Mouse (Mus musculus) neural tube, embryonic 14.5 days (tissue): ENCODE results near the gene Rassf10. TPM values are rescaled to one million over a fixed set of nuclear protein-coding genes. Genes with fewer than 3 reads are reported as not detected.

Experiments used
- ATAC-seq: fragments of 200-750 bp; cut with Nextera tagmentation; 2 replicates; pipeline ENCODE4 v1.8.0; 2017; ENCODE audit warnings: low read depth, mild to moderate bottlenecking, moderate TSS enrichment, moderate library complexity
- H3K27ac ChIP-seq: fragments of 300-500 bp; sonication (generic); 2 replicates; pipeline ENCODE4 v1.5.1; 2014; ENCODE audit warnings: low read depth, mild to moderate bottlenecking, control low read depth, low read length, moderate library complexity, mixed read lengths
- H3K27me3 ChIP-seq: fragments of 300-500 bp; sonication (generic); 2 replicates; pipeline ENCODE4 v1.6.1; 2014; ENCODE audit warnings: low read length; ENCODE audit not compliant: control insufficient read depth, insufficient read depth
- H3K36me3 ChIP-seq: fragments of 300-500 bp; sonication (generic); 2 replicates; pipeline ENCODE4 v1.6.1; 2014; ENCODE audit warnings: low read length, mixed read lengths; ENCODE audit not compliant: control insufficient read depth, insufficient read depth
- H3K4me1 ChIP-seq: fragments of 300-500 bp; sonication (generic); 2 replicates; pipeline ENCODE4 v1.6.1; 2014; ENCODE audit warnings: low read length; ENCODE audit not compliant: control insufficient read depth, insufficient read depth
- H3K4me2 ChIP-seq: fragments of 300-500 bp; sonication (generic); 2 replicates; pipeline ENCODE4 v1.6.1; 2014; ENCODE audit warnings: mild to moderate bottlenecking, low read depth, low read length, control low read depth
- H3K4me3 ChIP-seq: fragments of 300-500 bp; sonication (generic); 2 replicates; pipeline ENCODE4 v1.5.1; 2014; ENCODE audit warnings: low read depth, low read length, control low read depth, mixed read lengths
- H3K9ac ChIP-seq: fragments of 300-500 bp; sonication (generic); replicated peaks from 2 replicates; pipeline ENCODE4 v1.6.1; 2014; ENCODE audit warnings: low read depth, mild to moderate bottlenecking, control low read depth, low read length, mixed read lengths
- H3K9me3 ChIP-seq: fragments of 300-500 bp; sonication (generic); 2 replicates; pipeline ENCODE4 v1.6.1; 2016; ENCODE audit warnings: low read length; ENCODE audit not compliant: control insufficient read depth
- WGBS: fragments of 180-500 bp; shearing (Covaris S2); extraction: QIAGEN DNeasy Blood & Tissue Kit; methylation state at CpG from one replicate; pipeline ENCODE4 v1.1.7; 2014; 5-methylcytosine and 5-hydroxymethylcytosine counted together
- polyA plus RNA-seq: library from polyadenylated mRNA; unstranded; fragments of >200 nt; fragmentation: Nextera tagmentation; extraction: Ambion mirVana; gene quantifications from 2 replicates; pipeline ENCODE4 v1.2.1, GENCODE M21; 2014

The Rassf10 gene
- polyA plus RNA-seq: 2.5 and 4.1 TPM in 2 replicates

DNA sequence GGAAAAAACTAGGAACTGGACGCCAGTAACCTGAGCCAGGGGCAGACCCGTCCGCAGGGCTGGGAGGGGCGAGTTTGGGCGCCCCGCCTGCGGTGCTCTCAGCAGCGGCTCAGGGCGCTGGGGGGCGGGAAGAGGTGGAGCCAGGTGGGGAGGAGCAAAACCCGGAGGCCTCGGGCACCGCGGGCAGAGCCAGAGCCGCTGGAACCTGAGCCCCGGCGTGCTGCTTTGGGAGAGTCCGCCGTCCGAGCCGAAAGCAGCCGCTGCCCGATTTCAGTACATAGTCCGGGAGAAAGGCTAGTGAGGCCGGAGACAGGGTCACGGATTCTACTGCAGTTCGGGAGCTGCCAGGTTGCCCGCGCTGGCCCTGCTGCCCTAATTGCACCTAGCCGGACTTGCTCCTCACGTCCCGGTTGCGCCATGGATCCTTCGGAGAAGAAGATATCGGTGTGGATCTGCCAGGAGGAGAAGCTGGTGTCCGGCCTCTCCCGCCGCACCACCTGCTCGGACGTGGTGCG is at the start of gene Rassf10:
Gene Rassf10, plus strand, starts transcription at position 186 of the 515 bp plus-strand sequence.
- Histone ChIP-seq H3K27ac (0 out of 2 replicates have a peak within 1 kb of the TSS, but pooled peaks have one; percentile 5), H3K4me3 (peak within 1 kb of the TSS; percentile 44), H3K9ac (peak within 1 kb of the TSS; percentile 37), H3K4me2 (peak within 1 kb of the TSS; percentile 79), H3K27me3 (peaks cover 23% of the 10 kb centered on the region), H3K9me3 (no peaks in the 10 kb centered on the region), H3K4me1 (no peaks in the 10 kb centered on the region), H3K36me3 (no peaks in the 10 kb centered on the region)
- WGBS: under 1% methylated on average over 41 of the region's 41 CpGs
- peak; percentile 69 for ATAC-seq

DNA sequence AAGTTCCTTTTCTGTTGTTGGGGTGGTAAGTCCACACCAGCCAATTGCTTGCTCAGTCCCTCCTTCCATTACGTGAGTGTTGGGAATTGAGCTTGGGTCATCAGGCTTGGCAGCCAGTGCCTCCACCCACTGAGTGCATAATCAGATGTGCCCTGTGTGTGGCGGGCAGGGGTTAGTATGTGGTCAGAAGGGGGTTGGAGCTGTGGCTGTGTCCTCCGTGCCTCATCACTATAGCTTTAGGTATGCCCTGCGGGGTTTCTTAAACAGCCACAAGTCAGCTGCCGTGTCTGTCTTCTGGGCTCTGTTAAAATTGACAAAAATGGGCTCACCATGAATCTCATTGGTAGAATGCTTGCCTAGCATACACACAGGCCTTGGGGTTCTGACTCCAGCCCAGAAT is 46.9 kb upstream of the Rassf10 start:
- no peaks in the 10 kb centered on the region for H3K9me3 ChIP-seq
- 76% methylated on average over 5 of the region's 5 CpGs for WGBS
- no peak overlapping the region for H3K4me3 ChIP-seq
- H3K9ac ChIP-seq: no peak overlapping the region
- H3K27me3 ChIP-seq: no peaks in the 10 kb centered on the region
- no peak for ATAC-seq
- H3K27ac ChIP-seq: no peak overlapping the region
- H3K36me3 ChIP-seq: no peaks in the 10 kb centered on the region
- no peak overlapping the region for H3K4me2 ChIP-seq
- H3K4me1 ChIP-seq: no peaks in the 10 kb centered on the region

DNA sequence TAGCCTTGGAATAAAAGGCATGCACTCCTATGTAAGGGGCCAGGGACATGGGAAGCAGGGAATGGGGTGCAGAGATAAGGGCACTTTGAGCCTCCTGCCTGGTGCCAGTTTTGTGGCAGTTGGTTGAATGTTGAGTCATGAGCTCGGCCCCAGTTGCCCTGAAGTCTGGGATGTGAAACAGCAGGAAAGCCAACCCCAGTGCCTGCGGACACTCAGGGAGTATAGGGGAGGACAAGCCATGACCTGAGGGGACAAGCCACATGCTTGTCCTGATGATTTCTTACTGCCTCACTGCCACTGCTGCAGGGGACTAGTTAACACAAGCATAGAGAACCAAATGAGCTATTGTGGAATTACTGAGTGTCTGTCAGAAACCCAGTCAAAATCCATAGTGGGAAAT is 46.3 kb upstream of the Rassf10 start:
- Histone ChIP-seq H3K4me1 (no peaks in the 10 kb centered on the region), H3K27ac (no peak overlapping the region), H3K9ac (no peak overlapping the region), H3K4me2 (no peak overlapping the region), H3K4me3 (no peak overlapping the region), H3K27me3 (no peaks in the 10 kb centered on the region), H3K9me3 (no peaks in the 10 kb centered on the region), H3K36me3 (no peaks in the 10 kb centered on the region)
- WGBS: 55% methylated on average over 2 of the region's 2 CpGs
- no peak for ATAC-seq

DNA sequence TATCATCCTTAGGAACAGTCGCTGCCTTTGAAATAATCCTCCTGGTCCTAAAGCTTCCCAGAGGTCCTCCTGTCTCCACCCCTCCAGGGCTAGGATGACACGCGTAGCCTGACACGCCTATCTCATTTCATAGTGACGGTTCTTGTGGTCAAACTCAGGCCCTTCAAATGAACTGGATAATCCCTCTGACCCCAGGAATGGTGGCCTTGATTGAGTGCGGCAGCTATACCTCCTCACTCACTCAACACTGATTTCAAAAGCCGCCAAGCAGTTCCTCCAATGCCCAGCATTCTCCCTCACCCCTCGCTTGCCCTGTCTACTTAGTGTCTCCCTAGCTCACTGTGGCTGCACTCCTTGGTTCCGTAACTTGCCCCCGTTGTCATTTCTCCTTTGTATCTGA is 44.6 kb upstream of the Rassf10 start:
- Histone ChIP-seq H3K4me2 (no peak overlapping the region), H3K9me3 (no peaks in the 10 kb centered on the region), H3K27me3 (no peaks in the 10 kb centered on the region), H3K27ac (no peak overlapping the region), H3K4me3 (no peak overlapping the region), H3K36me3 (no peaks in the 10 kb centered on the region), H3K9ac (no peak overlapping the region), H3K4me1 (no peaks in the 10 kb centered on the region)
- 91% methylated on average over 10 of the region's 10 CpGs for WGBS
- ATAC-seq: no peak

DNA sequence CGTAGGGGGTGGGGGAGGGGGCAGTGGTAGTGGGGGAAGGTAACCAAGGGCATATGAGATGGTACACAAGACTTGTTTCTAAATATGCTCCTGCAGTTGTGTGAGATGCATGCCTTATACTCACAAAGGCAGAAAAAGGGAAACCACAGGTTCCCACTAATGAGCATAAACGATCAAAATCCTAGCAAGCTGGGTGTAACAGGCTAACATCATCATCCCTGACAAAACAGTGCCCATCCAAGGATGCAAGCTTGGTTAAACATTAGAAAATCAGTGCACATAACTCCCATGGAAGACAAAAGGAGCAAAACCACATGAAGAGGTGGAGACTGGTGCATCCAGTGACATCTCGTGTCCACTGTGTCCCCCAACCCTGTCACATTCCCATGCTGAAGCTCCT is 40.8 kb upstream of the Rassf10 start:
- Histone ChIP-seq H3K27me3 (no peaks in the 10 kb centered on the region), H3K4me2 (no peak overlapping the region), H3K9ac (no peak overlapping the region), H3K4me3 (no peak overlapping the region), H3K27ac (no peak overlapping the region), H3K9me3 (no peaks in the 10 kb centered on the region), H3K36me3 (no peaks in the 10 kb centered on the region), H3K4me1 (0 out of 2 replicates have a peak, but pooled peaks cover 3% of the 10 kb centered on the region)
- 90% methylated on average over 3 of the region's 3 CpGs for WGBS
- ATAC-seq: no peak

DNA sequence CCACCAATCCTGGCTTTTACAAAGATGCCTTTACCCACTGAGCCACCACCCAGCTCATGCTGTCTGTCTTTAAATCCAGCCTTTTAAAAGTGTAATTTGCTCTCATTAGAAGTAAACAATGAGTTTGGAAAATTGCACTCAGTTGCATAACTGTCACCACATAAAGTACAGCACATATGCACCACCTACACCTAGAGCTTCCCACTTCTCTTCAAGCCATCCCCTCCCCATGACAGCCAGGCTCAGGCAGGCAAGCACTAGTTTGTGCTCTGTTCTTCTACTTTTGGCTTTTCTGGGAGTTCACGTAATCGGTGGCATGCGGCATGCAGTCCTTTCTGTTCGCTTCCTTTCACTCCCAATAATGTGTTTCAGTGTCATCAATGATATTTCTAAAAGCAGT is 38.2 kb upstream of the Rassf10 start:
- 0 out of 2 replicates have a peak, but pooled peaks cover 3% of the 10 kb centered on the region for H3K4me1 ChIP-seq
- H3K9me3 ChIP-seq: no peaks in the 10 kb centered on the region
- no peak for ATAC-seq
- H3K4me2 ChIP-seq: no peak overlapping the region
- H3K27ac ChIP-seq: no peak overlapping the region
- H3K27me3 ChIP-seq: no peaks in the 10 kb centered on the region
- H3K36me3 ChIP-seq: no peaks in the 10 kb centered on the region
- no peak overlapping the region for H3K4me3 ChIP-seq
- H3K9ac ChIP-seq: no peak overlapping the region
- WGBS: 82% methylated on average over 4 of the region's 4 CpGs

DNA sequence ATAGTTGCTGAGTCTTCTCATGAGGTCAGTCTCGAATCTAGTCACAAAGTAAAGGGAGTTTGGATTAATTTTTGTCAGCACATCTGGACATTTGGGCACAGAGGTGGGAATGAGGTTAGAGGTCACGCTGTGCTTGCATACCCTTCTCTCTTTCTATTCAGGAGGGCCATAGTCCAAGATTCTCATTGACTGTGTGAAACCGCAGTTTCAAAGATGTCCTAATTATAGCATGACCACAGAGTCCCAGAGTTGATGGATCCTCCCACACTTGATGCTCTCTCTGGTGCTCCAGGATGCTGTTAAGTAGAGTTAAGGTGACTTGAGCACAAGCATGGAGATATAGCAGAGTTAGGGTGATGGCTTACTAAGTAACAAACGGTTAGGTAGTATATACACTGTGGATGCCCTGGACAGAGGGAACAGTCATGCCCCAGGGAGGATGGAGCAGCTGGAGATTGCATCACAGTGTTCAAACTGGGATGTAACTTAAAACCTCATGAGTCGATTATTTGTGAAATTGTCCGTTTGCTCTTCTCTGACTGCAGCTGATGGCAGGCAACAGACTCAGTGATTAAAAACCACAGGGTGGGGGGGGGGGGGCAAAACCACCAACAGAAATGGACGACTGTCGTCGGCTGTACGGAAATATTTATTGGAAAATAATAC is 36.0 kb upstream of the Rassf10 start:
- H3K9me3 ChIP-seq: no peaks in the 10 kb centered on the region
- no peak overlapping the region for H3K4me3 ChIP-seq
- no peak overlapping the region for H3K4me2 ChIP-seq
- H3K9ac ChIP-seq: no peak overlapping the region
- no peaks in the 10 kb centered on the region for H3K36me3 ChIP-seq
- 0 out of 2 replicates have a peak, but pooled peaks cover 3% of the 10 kb centered on the region for H3K4me1 ChIP-seq
- ATAC-seq: no peak
- WGBS: 43% methylated on average over 10 of the region's 10 CpGs
- no peak overlapping the region for H3K27ac ChIP-seq
- no peaks in the 10 kb centered on the region for H3K27me3 ChIP-seq

DNA sequence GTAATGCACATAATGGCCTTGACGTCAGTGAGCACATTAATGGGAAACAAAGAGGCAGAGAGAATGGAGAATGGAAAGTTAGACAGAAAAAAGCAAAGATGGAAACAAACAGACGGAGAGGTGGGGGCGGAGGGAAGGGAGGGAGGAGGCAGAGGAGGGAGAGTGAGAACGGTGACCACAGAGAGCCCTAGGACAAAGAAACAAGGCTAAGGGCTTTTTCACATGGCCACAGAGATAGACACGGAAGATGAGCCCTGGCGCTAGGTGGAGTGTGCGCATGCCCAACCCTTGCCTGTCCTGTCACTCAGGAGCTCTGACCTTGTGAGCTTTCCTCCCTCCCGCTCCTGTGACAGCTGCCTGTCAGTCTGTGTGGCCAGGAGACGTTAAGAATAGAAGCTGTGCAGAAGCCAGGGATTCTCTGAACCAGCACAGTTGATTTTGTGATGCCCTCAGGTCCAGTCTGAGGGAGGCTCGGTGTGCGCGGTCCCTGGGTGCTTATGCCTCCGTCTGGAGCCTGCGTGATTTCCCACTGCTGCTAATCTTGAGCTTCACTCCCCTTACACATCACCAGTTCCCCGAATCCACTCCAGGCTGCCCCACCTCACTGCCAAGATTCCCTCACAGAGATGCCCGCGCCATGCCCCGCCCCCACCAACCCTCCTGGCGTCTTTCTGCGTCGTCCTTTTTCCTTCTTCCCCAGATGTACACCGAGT is 35.3 kb upstream of the Rassf10 start:
- Histone ChIP-seq H3K4me2 (no peak overlapping the region), H3K27me3 (no peaks in the 10 kb centered on the region), H3K9ac (no peak overlapping the region), H3K4me1 (0 out of 2 replicates have a peak, but pooled peaks cover 3% of the 10 kb centered on the region), H3K36me3 (no peaks in the 10 kb centered on the region), H3K4me3 (no peak overlapping the region), H3K27ac (no peak overlapping the region), H3K9me3 (no peaks in the 10 kb centered on the region)
- ATAC-seq: peak; percentile 28; the same call in 1 of the 2 replicates
- WGBS: 55% methylated on average over 22 of the region's 22 CpGs

DNA sequence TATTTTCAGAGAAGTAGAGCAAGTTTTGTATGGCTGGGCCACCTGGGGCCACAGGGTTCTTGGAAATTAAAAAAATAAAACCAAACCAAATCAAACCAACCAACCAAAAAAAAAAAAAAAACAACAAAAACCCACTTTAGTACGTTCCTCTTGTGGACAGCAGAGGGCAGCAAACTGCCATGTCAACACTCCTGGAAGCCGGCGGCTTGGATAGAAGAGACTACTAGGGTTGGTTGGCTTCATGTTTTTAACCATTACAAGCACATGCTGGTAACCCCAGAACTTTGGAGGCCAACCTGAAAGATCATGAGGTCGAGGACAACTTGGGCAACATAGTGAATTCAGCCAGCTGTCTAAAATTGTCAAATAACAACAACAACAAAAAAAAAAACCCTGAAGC is 33.9 kb upstream of the Rassf10 start:
- H3K27ac ChIP-seq: no peak overlapping the region
- no peak overlapping the region for H3K4me2 ChIP-seq
- ATAC-seq: no peak
- 0 out of 2 replicates have a peak, but pooled peaks cover 3% of the 10 kb centered on the region for H3K4me1 ChIP-seq
- no peaks in the 10 kb centered on the region for H3K27me3 ChIP-seq
- H3K9me3 ChIP-seq: no peaks in the 10 kb centered on the region
- H3K36me3 ChIP-seq: no peaks in the 10 kb centered on the region
- no peak overlapping the region for H3K4me3 ChIP-seq
- no peak overlapping the region for H3K9ac ChIP-seq
- WGBS: 0% methylated on average over 4 of the region's 4 CpGs
